Comparison of ENCODE assay signal across 8 mouse cellular contexts in genomic region chr11:107509631-107510338, GRCm38 (mm10). TPM values are rescaled to one million over a fixed set of nuclear protein-coding genes. Genes with fewer than 3 reads are reported as not detected.
DNase-seq lines count a peak whose midpoint lies in the region; ATAC-seq and TF ChIP-seq lines count a peak whose summit lies in the region.

No protein-coding gene starts in this region.

- H3K4me2 ChIP-seq in heart, postnatal 0 days (ENCODE audit: low read depth, low read length) = peak overlapping the region; percentile 8; the same call in 1 of the 2 replicates
- H3K4me2 ChIP-seq in liver, postnatal 0 days (ENCODE audit: low read depth, low read length) = 0 out of 2 replicates have a peak overlapping the region, but pooled peaks have one; percentile 39
- no peak overlapping the region for H3K4me2 ChIP-seq in stomach, embryonic 14.5 days (replicated peaks; ENCODE audit: low read depth, low read length)

- no peak for DNase-seq in heart, embryonic 10.5 days (ENCODE audit: low spot score)
- no peak for DNase-seq in heart, adult 11 months
- peak; percentile 89 for DNase-seq in ZHBTc4 (ENCODE audit: low read depth, low spot score)
- peak; percentile 46 for DNase-seq in heart, postnatal 0 days (ENCODE audit: low spot score)
- DNase-seq in liver, postnatal 0 days = no peak
- no peak for DNase-seq in frontal cortex, postnatal 14 days (ENCODE audit: low spot score in 2 of 2)
- no peak for DNase-seq in layer of hippocampus, adult 9-11 months

- no peaks in the 10 kb centered on the region for H3K27me3 ChIP-seq in heart, embryonic 10.5 days (ENCODE audit: insufficient read depth, poor library complexity, severe bottlenecking)
- no peaks in the 10 kb centered on the region for H3K27me3 ChIP-seq in heart, postnatal 0 days (ENCODE audit: control insufficient read depth, insufficient read depth, low read length)
- no peaks in the 10 kb centered on the region for H3K27me3 ChIP-seq in liver, postnatal 0 days (ENCODE audit: insufficient read depth, low read length)
- H3K27me3 ChIP-seq in stomach, embryonic 14.5 days (ENCODE audit: control insufficient read depth, insufficient read depth, low read length) = no peaks in the 10 kb centered on the region

- TF ChIP-seq EP300 in heart, postnatal 0 days (IDR thresholded peaks at IDR 0.05; ENCODE audit: low read depth) = no peak
- TF ChIP-seq EP300 in liver, postnatal 0 days (IDR thresholded peaks at IDR 0.05; ENCODE audit: low read depth) = no peak

- H3K4me1 ChIP-seq in heart, embryonic 10.5 days = peaks cover 33% of the 10 kb centered on the region
- H3K4me1 ChIP-seq in heart, postnatal 0 days (ENCODE audit: control insufficient read depth, insufficient read depth) = peaks cover 9% of the 10 kb centered on the region; the same call in 1 of the 2 replicates
- peaks cover 13% of the 10 kb centered on the region for H3K4me1 ChIP-seq in liver, postnatal 0 days (ENCODE audit: insufficient read depth)
- H3K4me1 ChIP-seq in stomach, embryonic 14.5 days (ENCODE audit: control insufficient read depth, insufficient read depth, low read length) = peaks cover 4% of the 10 kb centered on the region; the same call in 1 of the 2 replicates

- no peaks in the 10 kb centered on the region for H3K36me3 ChIP-seq in heart, embryonic 10.5 days
- H3K36me3 ChIP-seq in heart, postnatal 0 days (replicated peaks; ENCODE audit: control insufficient read depth, insufficient read depth, low read length) = no peaks in the 10 kb centered on the region
- H3K36me3 ChIP-seq in liver, postnatal 0 days (replicated peaks; ENCODE audit: insufficient read depth, low read length) = no peaks in the 10 kb centered on the region
- H3K36me3 ChIP-seq in stomach, embryonic 14.5 days (ENCODE audit: control insufficient read depth, insufficient read depth, low read length) = no peaks in the 10 kb centered on the region

- peak overlapping the region; percentile 27 for H3K4me3 ChIP-seq in heart, embryonic 10.5 days
- no peak overlapping the region for H3K4me3 ChIP-seq in heart, postnatal 0 days (ENCODE audit: low read depth, low read length)
- H3K4me3 ChIP-seq in liver, postnatal 0 days (ENCODE audit: low read depth, low read length) = no peak overlapping the region
- no peak overlapping the region for H3K4me3 ChIP-seq in stomach, embryonic 14.5 days (ENCODE audit: low read depth, low read length)

- no peaks in the 10 kb centered on the region for H3K9me3 ChIP-seq in heart, embryonic 10.5 days
- no peaks in the 10 kb centered on the region for H3K9me3 ChIP-seq in heart, postnatal 0 days (replicated peaks; ENCODE audit: control insufficient read depth, low read length)
- no peaks in the 10 kb centered on the region for H3K9me3 ChIP-seq in liver, postnatal 0 days (ENCODE audit: low read length)
- no peaks in the 10 kb centered on the region for H3K9me3 ChIP-seq in stomach, embryonic 14.5 days (ENCODE audit: control insufficient read depth, low read depth, low read length)

- WGBS in heart, embryonic 10.5 days = 16% methylated on average over 11 of the region's 11 CpGs
- WGBS in heart, postnatal 0 days = 14% methylated on average over 11 of the region's 11 CpGs
- WGBS in liver, postnatal 0 days (ENCODE audit: insufficient replicate concordance) = 24% methylated on average over 11 of the region's 11 CpGs
- whole genome bisulfite sequencing in stomach, embryonic 14.5 days = 14% methylated on average over 11 of the region's 11 CpGs

- H3K27ac ChIP-seq in heart, embryonic 10.5 days = no peak overlapping the region
- no peak overlapping the region for H3K27ac ChIP-seq in heart, postnatal 0 days (ENCODE audit: low read depth)
- no peak overlapping the region for H3K27ac ChIP-seq in liver, postnatal 0 days (ENCODE audit: low read depth)
- no peak overlapping the region for H3K27ac ChIP-seq in stomach, embryonic 14.5 days (ENCODE audit: low read length)

- ATAC-seq in heart, postnatal 0 days (ENCODE audit: insufficient read depth, low read depth) = no peak
- ATAC-seq in liver, postnatal 0 days = no peak
- ATAC-seq in stomach, embryonic 14.5 days (ENCODE audit: insufficient number of reproducible peaks, insufficient read depth, low FRiP score, low read depth) = peak; percentile 43; the same call in 1 of the 2 replicates

- TF ChIP-seq CTCF in heart, postnatal 0 days (IDR thresholded peaks at IDR 0.05; ENCODE audit: low read depth) = peak; percentile 41
- peak; percentile 49 for TF ChIP-seq CTCF in liver, postnatal 0 days (IDR thresholded peaks at IDR 0.05; ENCODE audit: low read depth)

- no peak overlapping the region for H3K9ac ChIP-seq in heart, postnatal 0 days (replicated peaks; ENCODE audit: low read depth, low read length)
- H3K9ac ChIP-seq in liver, postnatal 0 days (replicated peaks) = no peak overlapping the region
- no peak overlapping the region for H3K9ac ChIP-seq in stomach, embryonic 14.5 days (replicated peaks; ENCODE audit: low read depth, low read length)

RNA-seq across cellular contexts. Expression of gene Psmd12, which starts 30.5 kb away (rescaled TPM):
- polyA plus RNA-seq in heart, embryonic 10.5 days (2016; fragmentation: Nextera tagmentation; extraction: Ambion mirVana) = 191 and 223 TPM in 2 replicates
- total RNA-seq in heart, postnatal 0 days (2014; rRNA removed; ENCODE audit: low replicate concordance) = 26.7 and 45.6 TPM in 2 replicates
- 153 and 158 TPM in 2 replicates for polyA plus RNA-seq in heart, postnatal 0 days (2015; fragmentation: Nextera tagmentation; extraction: Ambion mirVana)
- 78.8 and 79.6 TPM in 2 replicates for polyA plus RNA-seq in liver, postnatal 0 days (2015; fragmentation: Nextera tagmentation; extraction: Ambion mirVana)
- 158 and 182 TPM in 2 replicates for polyA plus RNA-seq in stomach, embryonic 14.5 days (2014; fragmentation: Nextera tagmentation; extraction: Ambion mirVana)

RNA-seq across cellular contexts. Expression of gene Helz, which starts 37.9 kb away (rescaled TPM):
- 20.9 and 22.4 TPM in 2 replicates for polyA plus RNA-seq in heart, embryonic 10.5 days (2016; fragmentation: Nextera tagmentation; extraction: Ambion mirVana)
- total RNA-seq in heart, postnatal 0 days (2014; rRNA removed; ENCODE audit: low replicate concordance) = 8.0 and 10.8 TPM in 2 replicates
- polyA plus RNA-seq in heart, postnatal 0 days (2015; fragmentation: Nextera tagmentation; extraction: Ambion mirVana) = 7.3 and 8.1 TPM in 2 replicates
- 3.1 and 3.3 TPM in 2 replicates for polyA plus RNA-seq in liver, postnatal 0 days (2015; fragmentation: Nextera tagmentation; extraction: Ambion mirVana)
- polyA plus RNA-seq in stomach, embryonic 14.5 days (2014; fragmentation: Nextera tagmentation; extraction: Ambion mirVana) = 25.1 and 26.7 TPM in 2 replicates

RNA-seq across cellular contexts. Expression of gene Pitpnc1, which starts 39.3 kb away (rescaled TPM):
- polyA plus RNA-seq in heart, embryonic 10.5 days (2016; fragmentation: Nextera tagmentation; extraction: Ambion mirVana) = 6.6 and 11.6 TPM in 2 replicates
- total RNA-seq in heart, postnatal 0 days (2014; rRNA removed; ENCODE audit: low replicate concordance) = 27.9 and 28.7 TPM in 2 replicates
- 29.2 and 31.6 TPM in 2 replicates for polyA plus RNA-seq in heart, postnatal 0 days (2015; fragmentation: Nextera tagmentation; extraction: Ambion mirVana)
- polyA plus RNA-seq in liver, postnatal 0 days (2015; fragmentation: Nextera tagmentation; extraction: Ambion mirVana) = 6.8 and 9.1 TPM in 2 replicates
- polyA plus RNA-seq in stomach, embryonic 14.5 days (2014; fragmentation: Nextera tagmentation; extraction: Ambion mirVana) = 15.5 and 15.7 TPM in 2 replicates

Comparison
In these comparisons a context has a peak if more than half of its experiments do, and no peak if none do; other contexts are left out.
1. DNase-seq: peak in ZHBTc4 (single experiment) and heart, postnatal 0 days (single experiment); none in heart, embryonic 10.5 days (single experiment), heart, adult 11 months (single experiment), liver, postnatal 0 days (single experiment), frontal cortex, postnatal 14 days (0 of 2) and layer of hippocampus, adult 9-11 months (single experiment).